Mouse (Mus musculus) bone marrow macrophage, adult 2 months (primary cell): ENCODE data around the gene Gm13279. TPM values are rescaled to one million over a fixed set of nuclear protein-coding genes. Genes with fewer than 3 reads are reported as not detected.
"Not testable (repeated sequence)": the region's sequence is repeated elsewhere in the genome, so short reads cannot be mapped to it uniquely, and the experiment has no call there.

ENCODE experiments used
- H3K27ac ChIP-seq: 2 replicates; pipeline ENCODE4 v1.5.1; 2012; ENCODE audit warnings: low read depth, low read length; ENCODE audit not compliant: insufficient read depth
- H3K4me1 ChIP-seq: 2 replicates; pipeline ENCODE4 v1.6.1; 2012; ENCODE audit warnings: low read length; ENCODE audit not compliant: control insufficient read depth, insufficient read depth
- H3K4me3 ChIP-seq: 2 replicates; pipeline ENCODE4 v1.5.1; 2012; ENCODE audit warnings: mild to moderate bottlenecking, low read length, moderate library complexity; ENCODE audit not compliant: insufficient read depth
- CTCF ChIP-seq: IDR thresholded peaks from 2 replicates; pipeline ENCODE4 v1.5.1; 2012; ENCODE audit warnings: low read depth, mild to moderate bottlenecking, low read length, moderate library complexity
- POLR2A ChIP-seq: IDR thresholded peaks from 2 replicates; pipeline ENCODE4 v1.6.1; 2012; ENCODE audit warnings: mild to moderate bottlenecking, low read depth, low read length, borderline replicate concordance
- polyA plus RNA-seq: library from polyadenylated mRNA; stranded (reverse); fragments of >200 nt; gene quantifications from 2 replicates; pipeline ENCODE4 v1.2.4, GENCODE M21; 2012; ENCODE audit not compliant: missing spikeins, insufficient read depth, insufficient read length

The Gm13279 gene
- polyA plus RNA-seq, 1 experiment = not detected

DNA sequence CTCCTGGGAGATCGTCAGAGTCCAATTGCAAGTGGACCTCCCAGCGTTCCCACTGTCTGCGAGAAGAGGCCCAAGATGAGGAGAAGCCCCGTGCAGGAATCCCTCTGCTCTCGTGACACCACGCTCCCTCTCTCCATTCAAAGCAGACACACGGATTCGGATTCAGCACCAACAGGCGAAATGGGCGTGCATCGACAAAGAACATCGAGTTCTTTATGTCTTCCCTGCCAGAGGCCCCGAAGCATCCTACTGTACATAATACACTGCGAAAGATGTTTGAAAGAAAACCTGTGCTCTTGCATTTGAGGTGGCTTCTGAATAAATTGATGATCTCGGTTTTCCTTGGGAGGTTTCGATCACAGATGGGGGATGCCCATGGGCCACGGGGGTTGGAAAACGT is 16.9 kb upstream of the Gm13279 start:
- not testable (repeated sequence) for H3K27ac ChIP-seq, H3K4me3 ChIP-seq, H3K4me1 ChIP-seq

DNA sequence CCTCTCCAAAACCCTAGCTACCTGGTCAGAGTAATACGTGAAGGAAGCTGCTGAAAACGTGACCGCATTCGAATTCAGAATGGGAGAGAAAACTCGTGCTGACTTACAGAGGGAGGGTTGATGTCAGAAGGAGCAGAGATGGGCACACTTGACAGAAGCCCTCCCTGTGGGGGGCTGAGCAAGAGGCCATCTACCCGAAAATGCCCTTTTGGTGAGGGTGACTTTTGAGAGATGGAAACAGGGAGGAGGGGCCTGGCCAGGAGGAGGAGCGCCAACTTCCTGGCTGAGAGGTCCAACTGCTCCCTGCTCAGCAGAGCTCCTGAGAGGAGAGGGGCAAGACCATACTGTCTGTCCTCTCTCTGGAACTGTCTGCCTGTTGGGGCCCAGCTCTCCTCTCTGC is 15.4 kb upstream of the Gm13279 start, which contains the start of gene Ifnz:
Gene Ifnz (plus strand): TSS at position 301 of the 400 bp plus-strand sequence.
- not testable (repeated sequence) for H3K27ac ChIP-seq

DNA sequence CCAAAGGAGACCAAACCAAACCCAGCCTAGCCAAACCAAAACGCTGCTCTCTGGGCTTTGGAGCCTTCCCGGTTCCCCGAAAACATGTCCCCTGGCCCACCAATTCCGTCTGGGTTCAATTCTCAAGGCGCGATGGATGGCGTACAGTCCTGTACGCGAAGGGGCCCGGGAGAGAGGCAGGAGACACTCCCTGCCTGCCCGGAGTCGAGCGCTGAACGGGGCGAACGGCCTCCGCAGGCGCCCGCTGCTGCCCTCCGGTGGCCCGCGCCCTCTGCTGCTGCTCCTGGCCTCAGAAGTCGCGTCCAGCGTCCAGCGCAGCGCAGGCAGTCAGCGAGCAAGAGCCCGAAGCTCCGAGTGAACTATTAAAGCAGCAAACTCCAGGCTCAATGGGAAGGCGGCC is 14.9 kb upstream of the Gm13279 start:
- H3K27ac ChIP-seq = not testable (repeated sequence)

More for the DNA sequence above, 15.4 kb upstream of the Gm13279 start, which contains the start of gene Ifnz:
- H3K4me1 ChIP-seq = not testable (repeated sequence)
- peak within 1 kb of the TSS; percentile 44 for H3K4me3 ChIP-seq

DNA sequence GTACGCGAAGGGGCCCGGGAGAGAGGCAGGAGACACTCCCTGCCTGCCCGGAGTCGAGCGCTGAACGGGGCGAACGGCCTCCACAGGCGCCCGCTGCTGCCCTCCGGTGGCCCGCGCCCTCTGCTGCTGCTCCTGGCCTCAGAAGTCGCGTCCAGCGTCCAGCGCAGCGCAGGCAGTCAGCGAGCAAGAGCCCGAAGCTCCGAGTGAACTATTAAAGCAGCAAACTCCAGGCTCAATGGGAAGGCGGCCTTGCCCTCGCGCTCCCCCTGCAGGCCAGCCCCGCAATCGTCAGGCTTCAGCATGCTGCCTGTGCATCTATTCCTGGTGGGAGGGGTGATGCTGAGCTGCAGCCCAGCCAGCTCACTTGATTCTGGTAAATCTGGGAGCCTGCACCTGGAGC is 11.8 kb upstream of the Gm13279 start, which contains the start of gene Gm13276:
Gene Gm13276 (plus strand): TSS at position 301 of the 400 bp plus-strand sequence.
- H3K4me3 ChIP-seq, H3K4me1 ChIP-seq, H3K27ac ChIP-seq: not testable (repeated sequence)

More for the DNA sequence above, 14.9 kb upstream of the Gm13279 start:
- H3K4me1 ChIP-seq = not testable (repeated sequence)
- H3K4me3 ChIP-seq = peak overlapping the region; percentile 44

DNA sequence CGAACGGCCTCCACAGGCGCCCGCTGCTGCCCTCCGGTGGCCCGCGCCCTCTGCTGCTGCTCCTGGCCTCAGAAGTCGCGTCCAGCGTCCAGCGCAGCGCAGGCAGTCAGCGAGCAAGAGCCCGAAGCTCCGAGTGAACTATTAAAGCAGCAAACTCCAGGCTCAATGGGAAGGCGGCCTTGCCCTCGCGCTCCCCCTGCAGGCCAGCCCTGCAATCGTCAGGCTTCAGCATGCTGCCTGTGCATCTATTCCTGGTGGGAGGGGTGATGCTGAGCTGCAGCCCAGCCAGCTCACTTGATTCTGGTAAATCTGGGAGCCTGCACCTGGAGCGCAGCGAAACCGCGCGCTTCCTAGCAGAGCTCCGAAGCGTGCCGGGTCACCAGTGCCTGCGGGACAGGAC is 8.8 kb upstream of the Gm13279 start, which contains the start of gene Gm13277:
Gene Gm13277 (plus strand): TSS at position 231 of the 400 bp plus-strand sequence.
- not testable (repeated sequence) for H3K4me1 ChIP-seq, H3K27ac ChIP-seq, H3K4me3 ChIP-seq

DNA sequence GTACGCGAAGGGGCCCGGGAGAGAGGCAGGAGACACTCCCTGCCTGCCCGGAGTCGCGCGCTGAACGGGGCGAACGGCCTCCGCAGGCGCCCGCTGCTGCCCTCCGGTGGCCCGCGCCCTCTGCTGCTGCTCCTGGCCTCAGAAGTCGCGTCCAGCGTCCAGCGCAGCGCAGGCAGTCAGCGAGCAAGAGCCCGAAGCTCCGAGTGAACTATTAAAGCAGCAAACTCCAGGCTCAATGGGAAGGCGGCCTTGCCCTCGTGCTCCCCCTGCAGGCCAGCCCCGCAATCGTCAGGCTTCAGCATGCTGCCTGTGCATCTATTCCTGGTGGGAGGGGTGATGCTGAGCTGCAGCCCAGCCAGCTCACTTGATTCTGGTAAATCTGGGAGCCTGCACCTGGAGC is 5.9 kb upstream of the Gm13279 start, which contains the start of gene Gm13278:
Gene Gm13278 (plus strand): TSS at position 301 of the 400 bp plus-strand sequence.
- H3K4me1 ChIP-seq, H3K27ac ChIP-seq, H3K4me3 ChIP-seq: not testable (repeated sequence)

GRCm38 (mm10) chr4:88793936-88794675 is 3.1 kb upstream of the Gm13279 start, which contains the start of gene Gm13275:
Gm13275 (plus strand) TSS chr4:88794487.
- not testable (repeated sequence) for H3K4me1 ChIP-seq, H3K4me3 ChIP-seq, H3K27ac ChIP-seq

DNA sequence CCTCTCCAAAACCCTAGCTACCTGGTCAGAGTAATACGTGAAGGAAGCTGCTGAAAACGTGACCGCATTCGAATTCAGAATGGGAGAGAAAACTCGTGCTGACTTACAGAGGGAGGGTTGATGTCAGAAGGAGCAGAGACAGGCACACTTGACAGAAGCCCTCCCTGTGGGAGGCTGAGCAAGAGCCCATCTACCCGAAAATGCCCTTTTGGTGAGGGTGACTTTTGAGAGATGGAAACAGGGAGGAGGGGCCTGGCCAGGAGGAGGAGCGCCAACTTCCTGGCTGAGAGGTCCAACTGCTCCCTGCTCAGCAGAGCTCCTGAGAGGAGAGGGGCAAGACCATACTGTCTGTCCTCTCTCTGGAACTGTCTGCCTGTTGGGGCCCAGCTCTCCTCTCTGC is 2.2 kb downstream of the Gm13279 start, which contains the start of gene Gm13285:
Gene Gm13285 (plus strand): TSS at position 301 of the 400 bp plus-strand sequence.
- H3K27ac ChIP-seq, H3K4me3 ChIP-seq, H3K4me1 ChIP-seq: not testable (repeated sequence)

DNA sequence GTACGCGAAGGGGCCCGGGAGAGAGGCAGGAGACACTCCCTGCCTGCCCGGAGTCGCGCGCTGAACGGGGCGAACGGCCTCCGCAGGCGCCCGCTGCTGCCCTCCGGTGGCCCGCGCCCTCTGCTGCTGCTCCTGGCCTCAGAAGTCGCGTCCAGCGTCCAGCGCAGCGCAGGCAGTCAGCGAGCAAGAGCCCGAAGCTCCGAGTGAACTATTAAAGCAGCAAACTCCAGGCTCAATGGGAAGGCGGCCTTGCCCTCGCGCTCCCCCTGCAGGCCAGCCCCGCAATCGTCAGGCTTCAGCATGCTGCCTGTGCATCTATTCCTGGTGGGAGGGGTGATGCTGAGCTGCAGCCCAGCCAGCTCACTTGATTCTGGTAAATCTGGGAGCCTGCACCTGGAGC is 5.8 kb downstream of the Gm13279 start, which contains the start of gene Gm13287:
Gene Gm13287 (plus strand): TSS at position 301 of the 400 bp plus-strand sequence.
- H3K4me3 ChIP-seq = peak within 1 kb of the TSS; percentile 17; the same call in 1 of the 2 replicates
- not testable (repeated sequence) for H3K27ac ChIP-seq, H3K4me1 ChIP-seq

DNA sequence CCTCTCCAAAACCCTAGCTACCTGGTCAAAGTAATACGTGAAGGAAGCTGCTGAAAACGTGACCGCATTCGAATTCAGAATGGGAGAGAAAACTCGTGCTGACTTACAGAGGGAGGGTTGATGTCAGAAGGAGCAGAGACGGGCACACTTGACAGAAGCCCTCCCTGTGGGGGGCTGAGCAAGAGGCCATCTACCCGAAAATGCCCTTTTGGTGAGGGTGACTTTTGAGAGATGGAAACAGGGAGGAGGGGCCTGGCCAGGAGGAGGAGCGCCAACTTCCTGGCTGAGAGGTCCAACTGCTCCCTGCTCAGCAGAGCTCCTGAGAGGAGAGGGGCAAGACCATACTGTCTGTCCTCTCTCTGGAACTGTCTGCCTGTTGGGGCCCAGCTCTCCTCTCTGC is 8.0 kb downstream of the Gm13279 start, which contains the start of gene Gm13288:
Gene Gm13288 (plus strand): TSS at position 301 of the 400 bp plus-strand sequence.
- not testable (repeated sequence) for H3K4me1 ChIP-seq, H3K27ac ChIP-seq
- 0 out of 2 replicates have a peak within 1 kb of the TSS, but pooled peaks have one; percentile 14 for H3K4me3 ChIP-seq

GRCm38 (mm10) chr4:88805761-88806160 is 8.6 kb downstream of the Gm13279 start:
- H3K27ac ChIP-seq, H3K4me1 ChIP-seq: not testable (repeated sequence)
- H3K4me3 ChIP-seq = 0 out of 2 replicates have a peak overlapping the region, but pooled peaks have one; percentile 14

DNA sequence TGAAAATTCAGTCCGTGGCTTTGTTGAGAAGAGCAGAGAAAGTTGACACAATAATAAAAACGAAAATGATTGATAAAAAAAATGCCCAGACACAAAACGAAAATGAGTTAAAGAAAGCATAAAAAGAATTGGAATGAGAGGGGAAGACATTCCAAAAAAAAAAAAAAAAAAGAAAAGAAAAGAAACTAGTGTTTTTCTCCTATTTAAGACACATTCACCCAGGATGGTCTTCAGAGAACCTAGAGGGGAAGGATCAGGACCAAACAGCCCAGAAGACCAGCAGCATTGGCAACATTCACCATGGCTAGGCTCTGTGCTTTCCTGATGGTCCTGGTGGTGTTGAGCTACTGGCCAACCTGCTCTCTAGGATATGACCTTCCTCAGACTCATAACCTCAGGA is 18.7 kb downstream of the Gm13279 start, which contains the start of gene Ifna7:
Gene Ifna7 (plus strand): TSS at position 301 of the 400 bp plus-strand sequence.
- Histone ChIP-seq H3K4me3 (no peak within 1 kb of the TSS), H3K27ac (no peak within 1 kb of the TSS)
- TF ChIP-seq POLR2A (no peak), CTCF (no peak)

More for the DNA sequence above, 18.7 kb downstream of the Gm13279 start, which contains the start of gene Ifna7:
- H3K4me1 ChIP-seq = no peaks in the 10 kb centered on the region
